Comparison of ENCODE assay signal across 14 mouse cellular contexts in genomic region chr13:45351483-45351882, GRCm38 (mm10).
"Had no signal": no experiment of that assay in that cellular context is flagged by ENCODE, and none has a peak within 500 bp of the region (broad histone marks: within the 10 kb centered on the region; RNA-seq: fewer than 3 reads in every experiment).

No protein-coding gene starts in this region.

- ATAC-seq: hindbrain, postnatal 0 days; intestine, embryonic 16.5 days had no signal

- DNase-seq: gastrocnemius, postnatal 25 days; heart, adult 18-20 months; heart, postnatal 10 days; kidney, adult 11 months; kidney, adult 2 months; kidney, adult 9 months; kidney, postnatal 10 days; kidney, postnatal 25 days; kidney, postnatal 4 days; layer of hippocampus, postnatal 36 days; left cerebral cortex, postnatal 4 days; liver, embryonic 13.5 days had no signal
